Mouse (Mus musculus) testis, adult 2 months (tissue): ENCODE measurements around the gene Rbfox3. TPM values are rescaled to one million over a fixed set of nuclear protein-coding genes. Genes with fewer than 3 reads are reported as not detected.
A peak's percentile ranks its signal among the peaks of the same experiment; 100 is the strongest.

Source experiments
- H3K27ac ChIP-seq: fragments of 200-500 bp; 2 replicates; pipeline ENCODE4 v1.5.1; 2012; ENCODE audit warnings: low read depth, low read length; ENCODE audit not compliant: control insufficient read depth, insufficient read depth
- H3K27me3 ChIP-seq: fragments of 200-500 bp; 2 replicates; pipeline ENCODE4 v1.6.1; 2012; ENCODE audit warnings: mild to moderate bottlenecking, low read length, moderate library complexity; ENCODE audit not compliant: control insufficient read depth, insufficient read depth
- H3K36me3 ChIP-seq: fragments of 200-500 bp; 2 replicates; pipeline ENCODE4 v1.6.1; 2012; ENCODE audit warnings: mild to moderate bottlenecking, low read length; ENCODE audit not compliant: control insufficient read depth, insufficient read depth
- H3K4me1 ChIP-seq: fragments of 200-500 bp; 2 replicates; pipeline ENCODE4 v1.6.1; 2012; ENCODE audit warnings: low read length; ENCODE audit not compliant: control insufficient read depth, insufficient read depth
- H3K4me3 ChIP-seq: fragments of 200-500 bp; 2 replicates; pipeline ENCODE4 v1.5.1; 2012; ENCODE audit warnings: low read depth, mild to moderate bottlenecking, low read length, moderate library complexity, mixed read lengths; ENCODE audit not compliant: control insufficient read depth
- CTCF ChIP-seq: fragments of 200-500 bp; IDR thresholded peaks from 2 replicates; pipeline ENCODE4 v1.5.1; 2012; ENCODE audit warnings: low read depth, mild to moderate bottlenecking, inconsistent platforms, low read length, moderate library complexity; ENCODE audit not compliant: control insufficient read depth, insufficient read depth, insufficient replicate concordance
- POLR2A ChIP-seq: fragments of 200-500 bp; IDR thresholded peaks from 2 replicates; pipeline ENCODE4 v1.6.1; 2012; ENCODE audit warnings: low read depth, mild to moderate bottlenecking, inconsistent platforms, low read length, moderate library complexity; ENCODE audit not compliant: control insufficient read depth
- polyA plus RNA-seq: library from polyadenylated mRNA; depleted of rRNA; stranded (reverse); fragments of >200 nt; gene quantifications from 2 replicates; pipeline ENCODE4 v1.2.3, GENCODE M21; 2012

The Rbfox3 gene
- polyA plus RNA-seq, 1 experiment, result 0.28 TPM

DNA sequence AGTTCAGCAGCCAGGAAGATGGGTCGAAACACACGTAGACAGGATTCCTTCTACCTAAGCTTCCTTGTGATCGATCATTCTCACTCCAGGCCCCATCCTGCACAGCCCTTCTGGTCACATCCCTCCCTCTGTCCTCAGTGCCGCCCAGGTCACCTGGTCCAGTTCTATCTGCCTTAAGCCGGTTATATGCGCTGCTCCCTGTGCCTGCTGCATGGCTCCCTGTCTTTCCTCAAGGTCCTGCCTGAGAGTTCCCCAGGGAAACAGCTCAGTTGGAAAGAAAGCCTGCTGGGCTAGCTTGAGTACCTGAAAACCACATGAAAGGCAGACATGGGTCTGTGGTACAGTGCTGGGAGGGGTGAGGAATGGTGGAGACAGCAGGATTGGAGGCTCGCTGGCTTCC lies 368.5 kb downstream of the Rbfox3 start:
- H3K27me3 ChIP-seq, result no peaks in the 10 kb centered on the region
- H3K4me1 ChIP-seq, result no peaks in the 10 kb centered on the region
- H3K4me3 ChIP-seq, result no peak overlapping the region
- no peak overlapping the region for H3K27ac ChIP-seq
- no peak for TF ChIP-seq CTCF
- no peak for TF ChIP-seq POLR2A
- H3K36me3 ChIP-seq, result no peaks in the 10 kb centered on the region

DNA sequence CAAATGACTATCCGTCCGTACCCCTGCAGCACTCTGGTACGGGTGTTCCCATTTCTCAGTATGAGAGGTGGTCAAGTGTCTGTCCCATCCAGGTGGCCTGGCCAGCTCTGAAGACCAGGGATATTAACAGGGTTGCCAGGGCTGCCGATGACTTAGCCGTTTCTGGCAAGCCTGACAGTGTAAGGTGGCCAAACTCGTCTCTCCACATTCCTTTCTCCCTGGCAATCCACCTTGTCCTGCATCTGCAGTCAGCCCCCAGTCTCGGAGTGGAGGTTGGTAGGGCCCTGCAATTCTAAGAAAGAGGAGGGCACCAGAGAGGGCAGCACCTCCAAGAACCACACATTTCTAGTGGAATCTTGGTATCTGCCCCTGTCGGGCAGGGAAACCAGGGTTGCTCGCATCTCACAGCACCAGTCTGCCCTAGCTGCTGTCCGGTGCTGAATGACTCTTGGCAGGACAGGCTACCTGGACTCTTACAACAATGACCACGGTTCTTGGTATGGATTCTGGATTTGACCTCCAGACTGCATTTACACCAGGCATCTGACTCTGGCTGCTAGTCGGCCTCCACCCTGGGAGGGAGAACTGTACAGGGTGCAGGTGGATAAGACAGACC lies 370.9 kb downstream of the Rbfox3 start:
- Histone ChIP-seq H3K27me3 (no peaks in the 10 kb centered on the region), H3K36me3 (no peaks in the 10 kb centered on the region), H3K27ac (no peak overlapping the region), H3K4me1 (no peaks in the 10 kb centered on the region), H3K4me3 (no peak overlapping the region)
- TF ChIP-seq CTCF (no peak), POLR2A (no peak)

DNA sequence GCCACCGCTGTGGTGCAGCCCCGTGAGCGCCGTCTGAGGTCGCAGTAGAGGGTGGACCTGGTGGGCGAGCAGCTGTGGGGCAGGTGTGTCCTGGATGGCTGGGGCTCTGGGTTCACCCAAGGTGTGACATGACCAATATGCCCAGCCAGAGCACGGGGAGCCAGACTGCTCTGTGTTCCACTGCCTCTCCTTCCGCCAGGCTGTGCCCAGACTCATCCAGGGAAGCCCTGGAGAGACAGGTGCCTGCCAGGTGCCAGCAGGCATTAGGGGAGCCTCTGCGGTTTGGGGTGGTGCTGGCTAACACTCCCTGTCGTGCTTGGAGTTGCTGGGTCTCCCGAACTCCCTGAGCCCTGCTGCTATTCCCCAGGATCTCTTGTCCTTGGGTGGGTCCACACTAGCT lies 373.4 kb downstream of the Rbfox3 start:
- H3K27me3 ChIP-seq, result no peaks in the 10 kb centered on the region
- no peak overlapping the region for H3K27ac ChIP-seq
- no peak for TF ChIP-seq POLR2A
- TF ChIP-seq CTCF, result no peak
- no peak overlapping the region for H3K4me3 ChIP-seq
- no peaks in the 10 kb centered on the region for H3K4me1 ChIP-seq
- no peaks in the 10 kb centered on the region for H3K36me3 ChIP-seq

DNA sequence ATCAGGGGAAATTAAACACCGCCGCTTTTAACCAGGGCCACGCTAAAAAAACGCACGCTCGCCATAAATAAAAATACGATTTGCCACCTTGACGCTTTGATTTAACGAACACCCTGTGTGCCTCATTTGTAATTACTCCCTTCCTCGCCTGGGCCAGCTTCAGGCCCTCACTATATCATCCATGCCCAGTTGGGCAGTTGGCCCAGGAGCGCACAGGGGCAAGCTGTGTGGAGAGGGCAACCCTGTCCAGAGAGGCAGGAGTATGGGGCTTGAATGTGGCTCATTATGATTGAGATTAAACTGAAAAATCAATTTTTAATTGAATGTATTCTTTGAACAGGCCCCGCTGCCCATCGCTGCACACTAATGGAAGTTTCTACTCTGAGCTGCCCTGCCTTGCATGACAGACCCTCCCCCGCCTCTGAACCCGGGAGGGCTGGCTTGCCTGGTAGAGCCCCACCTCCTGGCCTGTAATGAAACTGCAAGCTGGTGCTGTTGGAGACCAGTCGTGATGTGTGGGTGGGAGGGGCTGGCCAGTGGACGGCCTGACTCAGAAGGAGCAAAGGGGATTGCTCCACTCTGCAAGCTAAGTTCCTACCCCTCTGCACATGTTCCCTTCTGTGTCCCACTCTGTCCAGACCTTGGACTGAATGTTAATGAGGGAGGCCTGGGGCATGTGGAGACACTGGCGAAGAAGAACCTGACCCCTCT lies 376.9 kb downstream of the Rbfox3 start:
- Histone ChIP-seq H3K27me3 (no peaks in the 10 kb centered on the region), H3K36me3 (no peaks in the 10 kb centered on the region), H3K27ac (no peak overlapping the region), H3K4me1 (no peaks in the 10 kb centered on the region), H3K4me3 (peak overlapping the region; percentile 48)
- no peak for TF ChIP-seq POLR2A
- TF ChIP-seq CTCF, result peak; percentile 53; the same call in 1 of the 2 replicates

DNA sequence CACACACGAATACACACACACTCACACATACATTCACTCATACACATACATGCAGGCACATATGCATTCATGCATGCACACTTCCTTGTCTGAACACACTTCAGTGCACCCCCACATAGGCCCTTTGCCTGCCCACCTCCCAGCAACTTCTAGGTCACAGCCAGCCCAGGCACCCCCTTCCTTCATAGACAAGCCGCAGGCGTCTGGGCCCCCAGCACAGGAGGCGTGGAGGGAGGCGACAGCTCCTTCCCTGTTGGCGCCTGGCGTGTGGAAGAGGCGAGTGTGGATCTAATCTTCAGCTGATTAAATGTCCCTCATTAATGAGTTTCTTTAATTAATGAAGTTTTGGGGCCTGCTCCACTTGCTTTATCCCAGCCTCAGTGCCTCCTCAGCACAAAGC lies 381.1 kb downstream of the Rbfox3 start:
- Histone ChIP-seq H3K4me3 (no peak overlapping the region), H3K4me1 (no peaks in the 10 kb centered on the region), H3K36me3 (no peaks in the 10 kb centered on the region), H3K27ac (no peak overlapping the region), H3K27me3 (no peaks in the 10 kb centered on the region)
- TF ChIP-seq POLR2A, result no peak
- no peak for TF ChIP-seq CTCF

DNA sequence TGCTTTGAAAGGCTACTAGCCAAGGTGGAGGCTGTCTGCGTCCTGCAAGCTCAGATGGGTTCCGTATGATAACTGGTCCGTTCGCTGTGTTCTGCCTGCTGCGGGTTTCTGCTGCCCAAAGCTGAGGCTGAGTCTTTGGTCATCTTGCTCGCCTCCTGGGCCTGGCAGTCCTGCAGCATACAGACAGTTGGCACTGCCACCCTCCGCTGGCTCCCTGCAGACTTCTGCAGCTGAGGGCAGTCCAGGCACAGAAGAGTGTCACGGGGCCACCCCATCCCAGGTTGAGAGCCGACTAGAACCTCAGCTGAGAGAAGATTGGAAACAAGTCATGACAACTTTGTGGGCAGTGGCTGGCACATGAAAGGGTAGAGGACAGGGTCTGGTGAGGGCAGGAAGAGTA lies 382.6 kb downstream of the Rbfox3 start:
- H3K4me3 ChIP-seq, result no peak overlapping the region
- no peak for TF ChIP-seq CTCF
- TF ChIP-seq POLR2A, result no peak
- H3K27me3 ChIP-seq, result no peaks in the 10 kb centered on the region
- H3K4me1 ChIP-seq, result no peaks in the 10 kb centered on the region
- no peaks in the 10 kb centered on the region for H3K36me3 ChIP-seq
- no peak overlapping the region for H3K27ac ChIP-seq

DNA sequence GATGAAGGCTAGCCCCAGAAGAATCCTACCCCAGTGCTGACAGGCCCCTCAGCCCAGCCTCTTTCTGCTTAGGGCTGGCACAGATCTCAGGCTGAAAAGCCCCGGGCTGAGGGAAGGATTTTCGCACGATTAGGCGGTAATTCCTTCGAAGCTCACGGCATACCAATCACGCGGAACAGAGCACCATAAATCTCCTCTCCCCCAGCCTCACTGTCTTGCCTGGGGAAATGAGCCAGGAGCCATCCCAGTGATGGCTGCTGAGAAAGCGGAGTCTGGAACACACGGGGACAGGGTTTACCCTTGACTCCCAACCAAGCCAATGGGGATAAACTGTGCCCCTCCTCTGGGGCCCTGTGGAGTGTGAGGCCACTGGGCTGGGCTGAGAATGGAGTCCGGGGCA lies 386.3 kb downstream of the Rbfox3 start:
- H3K27me3 ChIP-seq, result no peaks in the 10 kb centered on the region
- no peaks in the 10 kb centered on the region for H3K4me1 ChIP-seq
- no peaks in the 10 kb centered on the region for H3K36me3 ChIP-seq
- no peak overlapping the region for H3K27ac ChIP-seq
- no peak overlapping the region for H3K4me3 ChIP-seq
- no peak for TF ChIP-seq CTCF
- TF ChIP-seq POLR2A, result no peak
